Mouse (Mus musculus) adrenal gland, postnatal 25 days (tissue): ENCODE results near the gene Pla1a. TPM values are rescaled to one million over a fixed set of nuclear protein-coding genes. Genes with fewer than 3 reads are reported as not detected.
"Not testable (repeated sequence)": the region's sequence is repeated elsewhere in the genome, so short reads cannot be mapped to it uniquely, and the experiment has no call there.

ENCODE experiments used
- DNase-seq: peaks from one replicate; pipeline ENCODE4 v3.0.0; 2021; ENCODE audit warnings: mixed read lengths
- long read RNA-seq: library from polyadenylated mRNA; stranded (forward); transcript quantifications from one replicate; pipeline ENCODE4 v2.0.0, GENCODE M21; 2021
- total RNA-seq: library from RNA; stranded (reverse); gene quantifications from 2 replicates; pipeline ENCODE4 v1.2.3, GENCODE M21; 2021

Gene Pla1a
- 30.8 and 37.4 TPM in 2 replicates for total RNA-seq
- long read RNA-seq, transcript Pla1a-201 (11 exons, 1,974 nt) = major isoform, 12 of 16 reads
- long read RNA-seq, partial matches to known transcripts = 1 of 16 reads
- long read RNA-seq, other reads (novel, unspliced or antisense) = 3 of 16 reads

DNA sequence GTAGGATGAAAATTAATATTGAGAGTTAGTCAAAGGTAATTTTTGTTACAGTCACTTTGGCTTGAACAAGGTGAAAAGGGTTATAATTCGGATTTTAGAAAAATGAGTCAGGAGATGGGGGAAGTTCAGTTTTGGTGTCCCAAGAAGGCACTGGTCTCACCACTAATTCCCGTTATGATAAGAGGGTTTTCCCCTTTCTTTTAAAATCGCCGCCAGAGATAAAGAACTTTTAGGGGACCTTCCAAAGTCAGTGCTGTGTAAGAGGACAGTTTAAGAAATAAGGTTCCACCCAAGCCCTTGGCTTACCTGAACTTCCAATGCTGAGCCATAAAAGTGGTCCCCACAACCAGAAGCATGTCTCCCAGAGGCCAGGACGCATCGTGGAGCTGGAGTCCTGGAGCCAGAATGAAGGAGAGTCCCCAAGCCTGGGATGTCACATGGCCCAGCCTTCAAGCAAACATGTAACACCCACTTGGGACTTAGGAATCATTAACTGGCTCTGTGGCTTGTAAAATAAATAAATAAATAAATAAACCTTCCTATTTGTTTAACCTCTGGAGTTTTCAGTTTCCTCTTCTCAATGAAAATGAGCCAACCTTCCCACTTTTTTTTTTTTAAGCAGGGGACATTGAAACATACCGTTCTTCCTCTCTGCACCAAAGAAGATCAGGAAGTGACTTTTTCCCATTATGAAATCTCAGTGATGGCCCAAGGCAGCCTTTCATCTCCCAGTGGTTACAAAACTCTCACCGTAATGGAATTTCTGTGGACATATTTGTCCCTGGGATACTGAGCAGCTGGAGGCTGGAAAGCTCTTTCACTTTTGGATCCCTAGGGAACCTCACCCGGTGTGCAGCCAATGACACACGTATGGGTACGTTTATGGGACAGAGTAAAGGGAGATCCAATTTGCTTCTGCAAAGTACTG lies at the start of gene Pla1a:
TSS of gene Pla1a (minus strand) at position 648 of the 928 bp plus-strand sequence.
- DNase-seq = no peak

GRCm38 (mm10) chr16:38481327-38481726 lies 48.4 kb upstream of the Pla1a start:
- DNase-seq = no peak

GRCm38 (mm10) chr16:38478296-38478695 lies 45.4 kb upstream of the Pla1a start:
- no peak for DNase-seq

DNA sequence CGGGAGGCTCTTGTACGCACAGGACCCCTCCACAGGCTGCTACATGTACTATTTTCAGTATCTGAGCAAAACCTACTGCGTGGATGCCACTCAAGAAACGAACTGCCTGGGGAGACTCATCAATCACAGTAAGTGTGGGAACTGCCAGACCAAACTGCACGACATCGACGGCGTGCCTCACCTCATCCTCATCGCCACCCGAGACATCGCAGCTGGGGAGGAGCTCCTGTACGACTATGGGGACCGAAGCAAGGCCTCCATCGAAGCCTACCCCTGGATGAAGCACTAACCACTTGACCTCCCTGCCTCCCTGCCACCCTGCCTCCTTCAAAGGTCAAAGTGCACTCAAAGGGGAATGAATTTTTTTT lies 44.3 kb upstream of the Pla1a start:
- DNase-seq = not testable (repeated sequence)

DNA sequence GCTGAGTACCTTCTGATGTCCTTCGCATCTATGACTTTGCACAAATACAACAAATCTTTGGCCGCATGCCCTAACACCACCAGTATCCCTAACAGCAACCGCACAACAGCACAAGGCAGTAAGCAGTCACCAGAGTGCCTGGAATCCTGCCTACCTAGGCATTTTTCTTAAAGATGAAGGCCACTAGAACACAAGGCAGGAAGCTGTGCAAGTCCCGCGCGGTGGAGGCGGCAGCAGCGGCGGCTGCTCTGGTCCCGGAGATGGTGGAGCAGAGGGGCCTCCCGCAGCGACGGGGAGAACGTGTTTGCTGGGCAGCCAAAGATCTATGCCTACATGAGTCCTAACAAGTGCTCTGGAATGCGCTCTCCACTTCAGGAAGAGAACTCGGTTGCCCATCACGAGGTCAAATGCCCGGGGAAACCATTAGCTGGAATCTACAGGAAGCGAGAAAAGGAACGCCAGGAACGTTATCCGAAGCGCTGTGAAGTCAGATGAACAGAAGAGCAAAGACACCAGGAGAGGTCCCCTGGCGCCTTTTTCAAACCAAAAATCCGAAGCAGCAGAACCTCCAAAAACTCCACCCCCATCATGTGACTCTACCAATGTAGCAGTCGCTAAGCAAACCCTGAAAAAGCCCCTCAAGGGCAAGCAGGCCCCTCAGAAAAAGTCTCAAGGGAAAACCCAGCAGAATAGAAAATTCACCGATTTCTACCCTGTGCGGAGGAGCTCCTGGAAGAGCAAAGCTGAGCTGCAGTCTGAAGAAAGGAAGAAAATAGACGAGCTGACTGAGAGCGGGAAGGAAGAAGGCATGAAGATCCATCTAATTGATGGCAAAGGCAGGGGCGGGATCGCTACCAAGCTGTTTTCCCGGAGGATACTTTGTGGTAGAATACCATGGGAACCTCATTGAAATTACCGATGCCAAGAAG lies 43.6 kb upstream of the Pla1a start:
- DNase-seq = peak; percentile 48

DNA sequence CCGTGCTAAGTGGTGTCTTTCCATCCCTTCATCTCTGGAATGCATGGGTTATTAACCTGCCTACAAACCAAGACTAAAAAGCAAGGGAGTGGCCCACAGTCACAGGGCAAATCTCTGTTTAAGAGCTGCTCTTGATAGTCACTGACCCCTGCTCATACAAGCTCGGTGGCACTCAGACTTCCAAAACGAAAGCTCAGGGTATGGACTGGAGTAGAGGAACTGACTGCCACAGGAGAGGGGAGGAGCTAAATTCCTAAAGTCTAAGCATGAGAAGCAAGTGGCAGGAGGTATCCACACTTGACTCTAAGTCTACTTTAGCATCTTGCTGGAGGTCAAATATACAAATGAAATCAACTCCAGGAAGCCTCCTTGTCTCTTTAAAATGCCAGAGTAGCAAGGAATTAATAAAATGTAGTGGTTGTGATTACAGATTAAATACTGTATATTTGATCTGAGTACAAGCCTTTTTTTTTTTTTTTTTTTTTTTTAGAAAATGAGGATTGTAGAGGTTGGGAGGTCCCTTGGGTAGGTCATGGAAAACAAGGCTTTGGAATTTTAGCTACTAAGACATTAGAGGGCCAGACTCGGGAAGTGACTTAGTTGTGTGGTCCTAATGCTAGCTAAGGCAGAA lies 42.9 kb upstream of the Pla1a start:
- DNase-seq = no peak

- no peak for DNase-seq
Measured at GRCm38 (mm10) chr16:38474677-38475286, 41.8 kb upstream of the Pla1a start.

- DNase-seq = no peak
Measured at GRCm38 (mm10) chr16:38473661-38474060, 40.7 kb upstream of the Pla1a start.

DNA sequence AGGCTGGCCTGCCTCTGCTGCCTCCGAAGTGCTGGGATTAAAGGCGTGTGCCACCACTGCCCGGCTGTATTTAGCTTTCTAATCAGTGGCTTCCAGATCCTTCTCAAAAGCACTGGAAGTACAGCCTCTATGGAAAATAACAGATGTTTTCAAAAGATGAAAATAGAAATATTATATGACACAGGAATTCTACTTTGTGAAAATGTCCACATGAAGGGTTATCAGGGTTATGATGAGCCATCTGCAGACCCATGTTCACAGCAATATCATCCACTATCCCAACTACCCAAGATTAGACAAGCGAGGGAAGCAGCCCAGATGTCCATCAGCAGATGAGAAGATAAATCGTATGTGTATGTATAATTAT lies 39.5 kb upstream of the Pla1a start:
- DNase-seq = no peak

DNA sequence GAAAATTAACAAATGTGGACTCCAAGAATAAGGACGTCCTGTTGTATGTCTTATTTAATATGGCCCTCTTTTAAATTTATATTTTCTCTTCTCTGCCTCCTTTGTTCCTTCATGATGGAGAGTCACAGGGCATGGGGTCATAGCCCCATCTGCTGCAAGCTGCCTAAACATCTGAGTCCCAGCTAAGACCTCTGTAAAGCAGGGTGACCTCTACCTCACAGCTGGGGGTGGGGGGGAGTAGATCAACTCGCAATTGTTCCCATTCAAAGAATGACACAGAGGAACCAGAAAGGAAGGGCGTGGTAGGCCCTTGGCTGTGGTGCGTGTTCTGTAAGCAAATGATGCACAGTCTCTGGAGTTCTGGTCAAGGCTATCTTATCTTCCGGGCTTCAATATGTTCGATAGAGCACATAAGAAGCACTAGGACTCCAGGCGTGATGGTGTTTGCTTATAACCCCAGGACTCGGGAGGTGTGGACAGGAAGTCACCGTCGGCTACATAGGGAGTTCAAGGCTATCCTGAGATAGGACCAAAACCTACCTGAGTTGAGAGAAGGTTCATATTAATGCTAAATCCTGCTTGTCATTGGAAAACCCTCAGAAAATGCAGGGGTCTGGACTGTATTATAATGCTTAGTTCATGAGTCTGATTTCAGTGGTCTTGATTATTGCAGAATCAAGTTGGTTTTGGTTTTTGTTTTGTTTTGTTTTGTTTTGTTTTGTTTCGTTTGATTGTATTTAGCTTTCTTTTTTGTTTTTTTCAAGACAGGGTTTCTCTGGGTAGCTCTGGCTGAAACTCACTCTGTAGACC lies 39.0 kb upstream of the Pla1a start:
- no peak for DNase-seq

DNA sequence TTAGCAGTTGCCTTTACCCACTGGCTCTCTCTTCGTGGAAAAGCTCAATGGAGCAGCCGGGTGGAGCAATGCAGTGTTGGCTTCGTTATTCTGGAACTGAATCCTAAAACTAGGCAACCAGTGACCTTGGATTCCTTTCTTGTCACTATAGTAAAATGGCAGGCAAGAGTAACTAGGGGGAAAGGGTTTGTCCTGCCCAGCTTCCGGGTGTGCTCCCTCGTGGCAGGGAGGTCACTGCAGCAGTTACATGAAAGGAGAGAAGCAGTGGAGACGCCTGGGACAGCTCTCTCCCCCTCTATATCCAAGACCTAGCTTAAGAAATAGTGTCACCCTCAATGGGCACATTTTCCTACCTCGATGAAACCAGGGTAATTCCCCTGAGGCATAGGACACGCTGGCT lies 36.5 kb upstream of the Pla1a start:
- DNase-seq = no peak

DNA sequence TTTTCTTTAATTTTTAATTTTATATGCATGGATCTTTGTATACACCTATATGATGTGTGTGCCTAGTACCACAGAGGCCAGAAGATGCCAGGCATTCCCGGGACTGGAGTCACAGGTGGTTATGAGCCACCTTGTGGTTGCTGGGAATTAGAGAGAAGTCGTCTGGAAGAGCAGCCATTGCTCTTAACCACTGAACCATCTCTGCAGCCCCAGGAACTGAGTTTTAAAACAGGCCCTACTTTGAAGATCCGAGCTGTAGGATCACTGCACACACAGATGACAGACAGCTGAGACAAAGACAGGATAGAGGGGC lies 35.7 kb upstream of the Pla1a start:
- DNase-seq = no peak

GRCm38 (mm10) chr16:38467917-38468705 lies 35.2 kb upstream of the Pla1a start:
- peak; percentile 34 for DNase-seq

GRCm38 (mm10) chr16:38467091-38467916 lies 34.4 kb upstream of the Pla1a start:
- DNase-seq = no peak

DNA sequence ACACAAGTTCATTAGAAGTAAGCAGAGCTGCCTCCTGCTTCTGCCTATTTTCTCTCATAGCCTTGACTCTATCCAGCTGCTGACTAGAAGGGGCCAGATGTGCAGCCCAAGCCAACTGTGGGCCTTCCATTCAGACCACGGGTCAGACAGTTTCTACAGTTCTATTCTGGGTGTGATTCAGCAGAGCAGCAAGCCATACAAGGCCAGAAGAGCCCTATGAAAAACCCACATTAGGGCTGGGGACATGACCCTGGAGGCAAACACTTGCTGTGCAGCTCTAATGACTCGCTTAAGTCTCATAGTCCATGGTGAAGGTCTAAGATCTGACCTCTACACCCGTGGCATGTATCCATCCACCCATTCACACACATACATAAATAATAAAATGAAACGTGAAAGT lies 33.1 kb upstream of the Pla1a start:
- no peak for DNase-seq

- DNase-seq = no peak
Measured at GRCm38 (mm10) chr16:38463305-38463704, 30.4 kb upstream of the Pla1a start.

DNA sequence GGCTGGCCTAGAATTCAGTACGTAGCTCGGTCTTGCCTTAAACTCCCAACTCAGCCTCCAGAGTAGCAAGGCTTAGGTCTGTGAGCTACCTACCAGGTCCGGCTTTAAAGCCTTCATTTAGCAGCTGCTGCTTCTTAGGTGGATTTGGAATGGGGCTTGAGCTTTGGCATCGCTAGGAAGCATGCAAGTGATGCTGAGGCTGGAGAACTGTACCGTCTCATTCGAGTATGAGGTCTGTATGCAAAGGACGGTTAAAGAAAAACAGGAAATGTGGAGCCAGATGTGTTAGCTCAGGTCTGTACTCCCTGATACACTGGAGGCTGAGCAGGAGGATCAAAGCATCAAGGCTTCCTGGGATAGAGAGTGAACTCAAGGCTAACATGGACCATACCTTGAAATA lies 29.2 kb upstream of the Pla1a start:
- DNase-seq = no peak

GRCm38 (mm10) chr16:38461749-38462148 lies 28.8 kb upstream of the Pla1a start:
- DNase-seq = no peak

DNA sequence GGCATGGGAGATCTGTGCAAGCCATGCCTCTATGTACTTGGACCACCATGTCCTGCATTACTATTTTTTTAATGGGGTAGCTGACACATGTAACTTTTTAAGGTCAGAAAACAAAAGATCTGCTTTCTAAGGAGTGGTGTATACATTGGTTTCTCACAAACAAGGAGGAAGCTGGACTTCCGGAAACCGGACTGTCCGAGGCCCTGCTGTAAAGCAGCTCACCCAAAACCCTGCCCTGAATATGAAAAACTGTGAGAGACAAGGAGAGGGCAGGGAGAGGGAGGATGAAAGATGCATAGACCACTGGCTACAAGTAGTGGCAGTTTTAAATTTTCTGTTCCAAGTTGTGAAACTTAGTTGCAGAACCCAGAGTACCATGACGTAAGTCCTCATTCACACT lies 27.0 kb upstream of the Pla1a start:
- DNase-seq = no peak
